Mouse (Mus musculus) erythroblast, embryonic 14.5 days (primary cell): ENCODE results near the gene Lcorl. TPM values are rescaled to one million over a fixed set of nuclear protein-coding genes. Genes with fewer than 3 reads are reported as not detected.

Experiments
- H3K27me3 ChIP-seq: 2 replicates; pipeline ENCODE4 v1.6.1; 2012; ENCODE audit warnings: inconsistent platforms; ENCODE audit not compliant: control insufficient read depth
- H3K36me3 ChIP-seq: 2 replicates; pipeline ENCODE4 v1.6.1; 2012; ENCODE audit warnings: mild to moderate bottlenecking, inconsistent platforms; ENCODE audit not compliant: control insufficient read depth
- H3K4me1 ChIP-seq: 2 replicates; pipeline ENCODE4 v1.6.1; 2012; ENCODE audit warnings: inconsistent platforms; ENCODE audit not compliant: control insufficient read depth
- H3K4me3 ChIP-seq: replicated peaks from 2 replicates; pipeline ENCODE3; 2012; ENCODE audit warnings: moderate library complexity, mild to moderate bottlenecking, inconsistent platforms
- H3K9me3 ChIP-seq: 2 replicates; pipeline ENCODE4 v1.6.1; 2012; ENCODE audit warnings: low read length, inconsistent platforms, mixed read lengths; ENCODE audit not compliant: control insufficient read depth
- GATA1 ChIP-seq: IDR thresholded peaks from 2 replicates; pipeline ENCODE4 v1.6.1; 2012; ENCODE audit warnings: low read length, inconsistent platforms, mixed read lengths
- TAL1 ChIP-seq: IDR thresholded peaks from 3 replicates; pipeline ENCODE4 v1.6.1; 2012; ENCODE audit warnings: low read length, inconsistent platforms, mixed read lengths
- polyA plus RNA-seq: library from polyadenylated mRNA; stranded (reverse); fragments of >175 nt; gene quantifications from 2 replicates; pipeline ENCODE4 v1.2.3, GENCODE M21; 2012

The Lcorl gene
- 0.18 and 0.55 TPM in 2 replicates for polyA plus RNA-seq

DNA sequence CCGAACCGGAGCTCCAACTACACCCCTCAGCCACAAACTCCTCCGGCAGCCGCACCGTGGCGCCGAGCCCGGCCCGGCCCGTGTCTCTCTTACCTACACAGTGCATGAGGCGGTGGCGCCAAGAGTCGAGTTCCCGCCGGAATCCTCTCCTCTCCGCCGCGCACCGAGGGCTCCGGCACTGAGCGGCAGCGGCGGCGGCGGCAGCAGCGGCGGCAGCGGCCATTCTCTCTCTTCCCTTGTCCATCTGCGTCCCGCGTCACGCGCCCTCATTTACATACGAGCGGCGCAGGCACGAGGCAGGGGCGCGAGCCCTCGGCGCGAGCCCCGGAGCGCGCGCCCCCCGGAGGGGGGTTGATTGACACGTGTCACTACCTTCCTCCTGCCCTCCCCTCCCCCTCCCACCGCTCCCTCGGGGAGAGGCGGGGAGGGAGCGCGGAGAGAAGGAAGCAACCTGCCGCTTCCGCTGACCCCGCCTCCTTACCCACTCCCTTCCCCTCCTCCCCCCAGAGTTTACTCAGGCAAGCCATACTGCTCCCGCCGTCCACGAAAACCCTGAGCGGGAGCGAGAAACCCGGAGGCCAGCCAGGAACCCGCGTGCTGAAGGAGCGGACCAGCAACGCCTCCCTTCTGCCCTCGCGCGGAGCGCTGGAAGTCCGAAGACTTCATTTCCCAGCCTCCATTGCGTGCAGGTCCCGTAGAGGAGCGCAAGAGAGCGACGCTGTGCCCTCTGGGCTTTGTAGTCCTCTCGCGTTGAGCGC is at the start of gene Lcorl:
Lcorl (minus strand) TSS at position 362 of the 758 bp plus-strand sequence.
- H3K36me3 ChIP-seq, result no peaks in the 10 kb centered on the region
- peak within 1 kb of the TSS; percentile 72 for H3K4me3 ChIP-seq
- H3K27me3 ChIP-seq, result no peaks in the 10 kb centered on the region
- H3K4me1 ChIP-seq, result peaks cover 27% of the 10 kb centered on the region
- H3K9me3 ChIP-seq, result no peaks in the 10 kb centered on the region
- TF ChIP-seq GATA1, result no peak
- TF ChIP-seq TAL1, result no peak

DNA sequence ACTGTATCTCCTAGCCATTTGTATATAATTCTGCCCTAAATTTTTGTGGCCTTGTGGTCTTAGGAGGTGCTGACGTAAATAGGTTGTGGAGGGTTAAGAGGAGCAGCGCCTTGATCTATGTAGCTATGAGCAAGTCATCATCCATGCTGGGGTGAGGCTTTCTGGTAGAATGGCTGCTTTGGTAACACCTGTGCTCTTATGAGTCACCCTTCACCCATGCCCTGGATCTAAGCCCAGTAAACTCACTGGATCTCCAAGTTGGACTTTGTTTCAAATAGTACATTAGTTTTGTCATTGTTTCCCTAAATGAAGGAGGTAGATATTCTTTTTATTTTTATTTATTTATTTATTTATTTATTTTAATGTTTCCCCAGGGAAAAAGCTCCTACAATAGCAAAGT is 47.3 kb upstream of the Lcorl start:
- H3K27me3 ChIP-seq, result no peaks in the 10 kb centered on the region
- TF ChIP-seq TAL1 (no peak), GATA1 (no peak)
- H3K9me3 ChIP-seq, result no peaks in the 10 kb centered on the region
- no peaks in the 10 kb centered on the region for H3K36me3 ChIP-seq
- no peak overlapping the region for H3K4me3 ChIP-seq
- H3K4me1 ChIP-seq, result no peaks in the 10 kb centered on the region

DNA sequence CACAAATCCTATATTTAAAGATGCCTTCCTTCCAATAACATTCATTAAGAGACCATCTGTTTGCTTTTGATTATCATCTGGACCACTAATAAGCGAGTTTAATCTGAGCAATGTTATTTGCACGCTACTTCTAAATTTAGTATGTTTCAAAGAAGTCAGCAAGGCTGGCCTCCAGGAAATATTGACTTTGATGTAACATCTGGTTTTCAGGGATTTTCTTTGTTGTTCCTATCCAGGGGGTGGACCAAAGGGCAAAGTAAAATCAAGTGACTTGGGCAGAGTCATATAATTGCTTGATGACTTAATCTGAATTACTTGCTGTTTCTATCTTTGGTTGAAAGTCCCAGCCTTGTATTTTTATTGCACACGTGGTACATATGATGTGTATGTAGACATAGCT is 45.8 kb upstream of the Lcorl start:
- Histone ChIP-seq H3K4me3 (no peak overlapping the region), H3K9me3 (no peaks in the 10 kb centered on the region), H3K36me3 (no peaks in the 10 kb centered on the region), H3K27me3 (no peaks in the 10 kb centered on the region), H3K4me1 (no peaks in the 10 kb centered on the region)
- TF ChIP-seq GATA1 (no peak), TAL1 (no peak)

DNA sequence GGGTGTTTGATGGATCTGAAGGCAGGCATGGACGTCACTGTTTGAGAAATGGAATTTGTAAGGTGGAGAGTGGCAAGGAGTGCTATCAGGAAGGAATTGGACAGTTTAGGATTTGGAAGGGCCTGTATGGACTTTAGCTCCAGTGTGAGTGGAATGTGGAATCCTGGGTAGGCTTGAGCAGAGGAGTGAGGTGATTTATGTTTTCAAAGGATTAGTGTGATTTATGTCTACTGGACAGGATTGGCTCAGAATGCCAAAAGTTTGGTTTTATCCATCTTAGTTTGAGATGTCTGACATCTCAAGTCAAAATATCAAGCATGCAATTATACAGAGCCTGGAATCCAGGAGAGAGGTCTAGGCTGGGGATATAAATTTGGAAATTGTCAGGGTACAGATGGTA is 37.9 kb upstream of the Lcorl start:
- TF ChIP-seq TAL1, result no peak
- no peak for TF ChIP-seq GATA1
- H3K4me1 ChIP-seq, result no peaks in the 10 kb centered on the region
- no peaks in the 10 kb centered on the region for H3K36me3 ChIP-seq
- no peaks in the 10 kb centered on the region for H3K27me3 ChIP-seq
- no peaks in the 10 kb centered on the region for H3K9me3 ChIP-seq
- no peak overlapping the region for H3K4me3 ChIP-seq

DNA sequence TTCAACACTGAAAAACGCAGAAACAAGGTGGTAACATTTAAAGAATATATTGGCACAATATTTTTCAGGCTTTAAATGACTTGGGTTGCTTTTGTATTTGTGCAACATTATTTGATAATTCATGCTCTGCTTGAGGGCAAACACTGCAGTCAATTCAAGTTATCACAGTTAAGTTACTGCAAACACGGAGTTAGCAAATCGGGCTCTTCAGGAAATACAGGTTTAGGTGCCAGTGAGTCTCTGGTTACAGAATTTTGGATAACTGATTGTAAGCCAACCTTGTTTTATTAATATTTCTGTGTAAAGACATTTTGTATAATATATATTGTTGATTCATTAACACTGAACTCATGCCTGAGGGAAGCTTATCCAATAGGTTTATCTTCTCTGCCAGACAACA is 36.3 kb upstream of the Lcorl start:
- Histone ChIP-seq H3K27me3 (no peaks in the 10 kb centered on the region), H3K36me3 (no peaks in the 10 kb centered on the region), H3K9me3 (no peaks in the 10 kb centered on the region), H3K4me3 (no peak overlapping the region), H3K4me1 (no peaks in the 10 kb centered on the region)
- no peak for TF ChIP-seq TAL1

DNA sequence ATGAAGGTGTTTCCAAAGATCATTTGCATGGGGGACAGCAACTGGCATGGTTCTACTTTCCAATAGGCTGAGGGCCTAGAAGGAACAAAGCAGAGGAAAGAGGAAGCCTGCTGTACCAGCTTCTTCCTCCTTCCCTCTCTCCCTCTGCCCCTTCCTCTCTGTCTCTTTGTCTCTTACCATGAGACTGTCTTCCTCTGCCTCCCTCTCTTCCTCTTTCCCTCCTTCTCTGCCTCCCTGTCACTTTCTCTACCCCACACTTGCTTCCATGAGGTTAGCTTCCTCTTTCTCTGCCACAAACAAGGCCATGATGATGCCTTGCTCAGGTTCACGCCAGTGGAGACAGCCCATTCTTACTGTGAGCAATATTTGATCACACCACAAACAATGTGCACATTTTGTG is 18.9 kb upstream of the Lcorl start:
- no peaks in the 10 kb centered on the region for H3K9me3 ChIP-seq
- no peak overlapping the region for H3K4me3 ChIP-seq
- TF ChIP-seq TAL1 (no peak), GATA1 (no peak)
- no peaks in the 10 kb centered on the region for H3K27me3 ChIP-seq
- no peaks in the 10 kb centered on the region for H3K36me3 ChIP-seq
- H3K4me1 ChIP-seq, result no peaks in the 10 kb centered on the region

DNA sequence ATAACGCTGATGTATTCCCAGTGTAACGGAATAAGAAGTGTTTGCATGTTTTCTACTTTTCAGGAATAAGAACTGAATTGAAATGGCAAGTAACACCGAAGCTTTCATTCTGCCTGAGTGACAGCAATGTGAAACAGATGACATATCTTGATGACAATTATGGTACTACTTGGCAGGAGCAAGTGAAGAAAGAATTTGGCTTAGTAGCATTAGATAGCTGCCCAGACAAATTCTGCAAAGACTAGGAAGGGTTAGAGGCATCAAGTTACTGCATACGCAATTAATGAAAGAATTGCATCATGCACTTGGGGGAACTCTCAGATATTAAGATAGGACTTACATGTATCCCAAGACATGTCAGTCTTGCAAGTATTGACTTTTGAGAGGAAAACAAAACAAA is 18.1 kb upstream of the Lcorl start:
- Histone ChIP-seq H3K9me3 (no peaks in the 10 kb centered on the region), H3K36me3 (no peaks in the 10 kb centered on the region), H3K27me3 (no peaks in the 10 kb centered on the region), H3K4me1 (no peaks in the 10 kb centered on the region), H3K4me3 (no peak overlapping the region)
- TF ChIP-seq GATA1, result no peak
- TF ChIP-seq TAL1, result no peak

DNA sequence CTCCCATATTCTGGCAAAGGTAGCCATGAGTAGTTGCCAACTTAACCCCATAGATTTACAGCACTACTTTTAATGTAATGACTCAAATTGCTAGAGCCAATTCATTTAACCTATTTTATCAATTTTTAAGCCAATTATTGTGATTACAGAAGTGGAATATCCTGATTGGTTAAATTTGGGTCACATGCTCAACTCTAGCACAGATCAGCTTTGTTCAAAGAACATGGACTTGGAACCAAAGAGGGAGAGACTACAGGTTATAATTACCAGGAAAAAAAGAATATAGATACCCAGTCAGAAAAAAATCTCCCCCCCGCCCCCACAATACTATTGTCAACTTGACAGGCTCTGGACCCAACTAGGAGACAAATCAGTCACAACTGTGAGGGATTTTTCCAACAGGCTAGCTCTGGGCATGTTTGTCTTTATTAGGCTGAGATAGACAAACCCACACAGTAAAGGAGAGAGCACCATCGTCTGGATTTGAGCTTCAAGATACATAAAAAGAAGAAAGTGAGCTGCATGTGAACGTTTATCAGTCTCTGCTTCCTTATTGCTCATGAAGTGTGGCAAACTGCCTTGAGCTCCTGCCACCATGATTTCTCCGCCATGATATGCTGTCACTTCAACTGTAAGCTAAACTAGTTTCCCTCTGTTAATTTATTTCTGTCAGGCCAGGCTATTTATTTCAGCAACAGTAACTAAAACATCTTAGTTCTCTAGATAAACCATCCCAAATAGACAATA is 17.0 kb upstream of the Lcorl start:
- no peaks in the 10 kb centered on the region for H3K27me3 ChIP-seq
- H3K4me1 ChIP-seq, result no peaks in the 10 kb centered on the region
- no peaks in the 10 kb centered on the region for H3K36me3 ChIP-seq
- H3K4me3 ChIP-seq, result no peak overlapping the region
- H3K9me3 ChIP-seq, result no peaks in the 10 kb centered on the region
- TF ChIP-seq TAL1, result no peak
- TF ChIP-seq GATA1, result no peak

DNA sequence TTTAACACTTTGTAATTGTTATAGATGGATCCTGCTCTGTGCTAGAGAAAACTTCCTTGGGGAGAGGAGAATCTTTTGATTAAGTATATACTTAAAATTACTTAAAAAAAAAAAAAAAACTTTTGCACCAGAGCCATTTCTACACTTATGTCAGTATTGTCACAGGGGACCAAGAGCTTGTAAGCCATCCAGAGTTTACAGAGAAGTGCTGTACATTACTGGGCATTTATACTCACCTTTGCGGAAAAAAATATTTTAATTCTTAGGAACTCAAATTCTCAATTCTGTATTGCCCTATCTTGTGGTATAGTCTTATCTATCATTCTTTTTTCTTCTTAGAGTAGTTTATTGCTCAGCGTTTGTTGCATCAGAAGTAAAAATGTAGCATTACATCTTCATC is 953 bp upstream of the Lcorl start:
- no peak for TF ChIP-seq TAL1
- no peak for TF ChIP-seq GATA1
- Histone ChIP-seq H3K36me3 (no peaks in the 10 kb centered on the region), H3K4me3 (peak overlapping the region; percentile 72), H3K4me1 (peaks cover 27% of the 10 kb centered on the region), H3K9me3 (no peaks in the 10 kb centered on the region), H3K27me3 (no peaks in the 10 kb centered on the region)

DNA sequence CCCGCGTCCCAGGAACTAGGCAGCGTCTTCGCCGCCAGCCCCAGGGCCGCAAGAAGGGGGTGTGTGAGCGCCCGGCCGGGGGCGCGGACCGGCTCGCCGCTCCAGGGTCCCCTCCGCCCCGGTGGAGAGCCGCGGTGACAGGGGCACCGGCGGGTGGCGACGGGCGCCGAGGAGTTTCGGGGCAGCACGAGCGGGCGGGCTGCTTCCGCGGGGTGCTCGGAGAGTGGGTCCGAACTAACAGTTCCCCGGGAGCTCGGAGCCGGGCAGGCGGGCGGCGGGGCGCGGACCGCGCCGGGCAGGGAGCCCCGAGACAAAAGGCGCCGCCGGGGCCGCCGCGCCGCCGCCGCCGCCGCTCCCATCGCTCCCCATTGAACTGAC is 550 bp downstream of the Lcorl start:
- no peak for TF ChIP-seq TAL1
- TF ChIP-seq GATA1, result no peak

More for the DNA sequence above, 550 bp downstream of the Lcorl start:
- H3K4me3 ChIP-seq, result peak overlapping the region; percentile 72
- no peaks in the 10 kb centered on the region for H3K27me3 ChIP-seq
- no peaks in the 10 kb centered on the region for H3K9me3 ChIP-seq
- H3K4me1 ChIP-seq, result peaks cover 27% of the 10 kb centered on the region
- no peaks in the 10 kb centered on the region for H3K36me3 ChIP-seq
